Mouse (Mus musculus): ENCODE results near the gene Fhit.

Gene Fhit

GRCm38 (mm10) chr14:9600271-9600670 is 1561.6 kb downstream of the Fhit start:
- DNase-seq (ENCODE audit: low spot score), result no peak

DNA sequence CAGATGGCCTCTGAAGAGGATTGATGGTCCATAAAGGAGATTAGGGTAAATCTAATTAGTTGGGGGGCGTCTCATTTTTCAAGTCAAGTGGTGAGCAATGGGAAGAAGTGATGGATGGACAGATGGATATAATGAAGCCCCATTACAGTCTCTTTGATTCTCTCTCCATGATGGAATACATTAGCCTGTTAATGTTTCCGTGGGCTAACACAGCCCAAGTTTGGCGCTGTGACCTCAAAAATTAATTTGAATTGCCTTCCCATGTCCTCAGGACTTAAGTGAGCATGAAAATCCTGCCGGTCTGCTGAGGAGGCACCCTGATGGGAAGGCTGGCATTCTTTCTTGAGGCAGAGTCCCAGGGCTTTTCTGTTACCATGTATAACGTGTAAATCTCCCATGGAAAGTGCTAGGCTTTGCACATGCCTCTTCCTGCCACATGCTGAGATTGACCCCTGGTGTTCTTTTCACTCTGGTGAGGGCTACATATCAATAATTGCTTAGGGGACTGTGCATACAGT is 1564.3 kb downstream of the Fhit start:
- DNase-seq (ENCODE audit: low spot score), result no peak

- DNase-seq (ENCODE audit: low spot score), result no peak
Measured at GRCm38 (mm10) chr14:9589121-9589520, 1572.7 kb downstream of the Fhit start.

GRCm38 (mm10) chr14:9587900-9588299 is 1573.9 kb downstream of the Fhit start:
- DNase-seq (ENCODE audit: low spot score), result no peak

GRCm38 (mm10) chr14:9583227-9584155 is 1578.3 kb downstream of the Fhit start:
- DNase-seq (ENCODE audit: low spot score), result no peak

GRCm38 (mm10) chr14:9556333-9556732 is 1605.5 kb downstream of the Fhit start:
- no peak for DNase-seq (ENCODE audit: low spot score)

GRCm38 (mm10) chr14:9555807-9556206 is 1606.0 kb downstream of the Fhit start:
- DNase-seq (ENCODE audit: low spot score), result no peak

- no peak for DNase-seq (ENCODE audit: low spot score)
Measured at GRCm38 (mm10) chr14:9552149-9552548, 1609.7 kb downstream of the Fhit start.

DNA sequence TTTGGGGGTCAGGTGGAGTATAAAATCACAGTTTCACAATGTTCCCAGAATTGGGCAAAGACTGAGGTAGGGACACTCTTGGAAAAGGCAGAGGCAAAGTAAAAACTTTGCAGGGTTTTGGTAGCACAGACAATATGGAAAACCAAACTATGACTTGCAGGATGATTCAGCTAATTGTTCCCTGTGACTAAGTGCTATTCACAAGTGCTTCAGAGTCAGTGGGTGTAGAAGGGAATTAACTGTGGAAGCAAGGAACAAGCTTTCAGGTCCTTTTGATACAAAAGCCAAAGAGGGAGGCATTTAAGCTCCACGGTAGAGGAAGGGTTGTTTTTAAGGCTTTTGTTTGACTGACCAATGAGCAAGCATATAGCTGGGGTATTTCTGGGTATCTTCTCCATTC is 1613.9 kb downstream of the Fhit start:
- no peak for DNase-seq (ENCODE audit: low spot score)

DNA sequence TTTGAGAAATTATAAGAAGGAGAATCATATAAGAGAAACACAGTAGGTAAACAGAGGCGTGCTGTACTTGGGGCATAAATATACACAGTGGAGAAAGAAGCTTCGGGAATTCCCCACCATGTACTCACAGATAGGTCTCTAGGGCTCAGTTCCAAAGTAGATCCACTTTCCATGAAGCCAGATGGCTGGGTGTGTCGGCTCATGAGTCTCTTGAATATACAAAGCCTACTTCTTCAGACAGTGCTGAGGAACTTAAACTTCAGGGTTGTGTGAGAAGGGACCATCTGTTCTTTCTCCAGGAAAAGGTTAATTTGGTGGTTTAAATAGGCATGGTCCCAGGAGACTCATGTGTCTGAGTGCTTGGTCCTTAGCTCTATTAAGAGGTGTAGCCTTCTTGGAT is 1617.5 kb downstream of the Fhit start:
- no peak for DNase-seq (ENCODE audit: low spot score)

DNA sequence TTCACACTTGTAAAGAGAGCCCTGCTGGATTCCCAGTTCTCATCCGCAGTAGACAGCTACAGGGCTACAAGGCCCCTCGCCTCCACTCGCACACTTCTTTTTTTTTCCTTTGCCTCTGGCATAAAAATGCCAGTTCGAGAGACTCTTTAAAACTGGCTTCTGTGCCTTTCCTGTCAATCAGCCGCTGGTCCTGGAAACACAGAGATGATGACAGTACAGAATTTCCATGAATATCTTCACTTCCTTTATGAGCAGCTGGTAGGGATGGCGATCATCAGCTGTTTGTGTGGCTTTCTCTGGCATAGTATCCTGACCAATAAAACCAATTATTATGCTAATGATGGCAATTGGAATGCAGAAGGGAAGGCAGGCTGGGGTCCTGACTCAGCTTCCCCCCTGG is 1626.3 kb downstream of the Fhit start:
- DNase-seq (ENCODE audit: low spot score), result no peak

- no peak for DNase-seq (ENCODE audit: low spot score)
Measured at GRCm38 (mm10) chr14:9529247-9529646, 1632.6 kb downstream of the Fhit start.

DNA sequence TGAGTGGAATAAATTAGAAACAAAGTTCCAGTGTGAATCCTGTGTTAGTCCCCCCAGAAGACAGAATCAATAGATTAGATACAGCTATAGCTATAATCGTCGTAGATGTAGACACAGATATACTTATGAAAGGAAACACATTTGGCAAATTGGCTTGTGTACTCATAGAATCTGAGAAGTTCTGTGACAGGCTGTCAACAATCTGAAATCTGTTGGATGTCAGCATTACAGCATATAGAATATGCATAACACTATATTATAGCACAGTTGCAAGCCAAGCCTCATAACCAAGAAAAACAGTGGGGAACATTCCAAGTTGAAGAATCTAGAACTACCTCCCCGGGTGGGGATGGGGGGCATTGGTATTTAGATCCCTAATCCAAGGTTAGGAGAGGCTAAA is 1635.7 kb downstream of the Fhit start:
- no peak for DNase-seq (ENCODE audit: low spot score)

GRCm38 (mm10) chr14:9517651-9518050 is 1644.2 kb downstream of the Fhit start:
- no peak for DNase-seq (ENCODE audit: low spot score)

GRCm38 (mm10) chr14:9509678-9510077 is 1652.2 kb downstream of the Fhit start:
- DNase-seq (ENCODE audit: low spot score), result no peak

All from testis, postnatal 10 days (tissue).